Mouse (Mus musculus): ENCODE measurements around the gene Dpyd. TPM values are rescaled to one million over a fixed set of nuclear protein-coding genes. Genes with fewer than 3 reads are reported as not detected.

Gene Dpyd
- polyA plus RNA-seq, 1 experiment from 2014 or later = 18.0 TPM

GRCm38 (mm10) chr3:119128076-119128475 is 566.1 kb downstream of the Dpyd start:
- 74% methylated on average over 1 of the region's 1 CpGs for WGBS
- H3K27me3 ChIP-seq (ENCODE audit: control insufficient read depth, insufficient read depth, low read length) = no peaks in the 10 kb centered on the region

GRCm38 (mm10) chr3:119143034-119143433 is 581.1 kb downstream of the Dpyd start:
- Histone ChIP-seq H3K36me3 (ENCODE audit: control insufficient read depth, insufficient read depth, low read length) (no peaks in the 10 kb centered on the region), H3K9ac (ENCODE audit: low read length) (no peak overlapping the region), H3K27me3 (ENCODE audit: control insufficient read depth, insufficient read depth, low read length) (no peaks in the 10 kb centered on the region), H3K4me1 (ENCODE audit: control insufficient read depth, insufficient read depth, low read length) (no peaks in the 10 kb centered on the region), H3K4me3 (replicated peaks; ENCODE audit: low read length) (no peak overlapping the region), H3K27ac (ENCODE audit: low read length) (no peak overlapping the region), H3K9me3 (replicated peaks; ENCODE audit: control insufficient read depth, low read length) (no peaks in the 10 kb centered on the region), H3K4me2 (ENCODE audit: low read depth, low read length) (no peak overlapping the region)
- ATAC-seq (ENCODE audit: insufficient read depth, low FRiP score) = no peak
- WGBS = 63% methylated on average over 5 of the region's 5 CpGs

More at GRCm38 (mm10) chr3:119128076-119128475, 566.1 kb downstream of the Dpyd start:
- no peak overlapping the region for H3K4me3 ChIP-seq (replicated peaks; ENCODE audit: low read length)
- no peaks in the 10 kb centered on the region for H3K4me1 ChIP-seq (ENCODE audit: control insufficient read depth, insufficient read depth, low read length)
- ATAC-seq (ENCODE audit: insufficient read depth, low FRiP score) = no peak
- no peaks in the 10 kb centered on the region for H3K36me3 ChIP-seq (ENCODE audit: control insufficient read depth, insufficient read depth, low read length)
- no peak overlapping the region for H3K27ac ChIP-seq (ENCODE audit: low read length)
- H3K9me3 ChIP-seq (replicated peaks; ENCODE audit: control insufficient read depth, low read length) = no peaks in the 10 kb centered on the region
- H3K4me2 ChIP-seq (ENCODE audit: low read depth, low read length) = no peak overlapping the region
- no peak overlapping the region for H3K9ac ChIP-seq (ENCODE audit: low read length)

GRCm38 (mm10) chr3:119144788-119145187 is 582.9 kb downstream of the Dpyd start:
- H3K4me3 ChIP-seq (replicated peaks; ENCODE audit: low read length) = no peak overlapping the region
- ATAC-seq (ENCODE audit: insufficient read depth, low FRiP score) = no peak
- no peaks in the 10 kb centered on the region for H3K36me3 ChIP-seq (ENCODE audit: control insufficient read depth, insufficient read depth, low read length)
- H3K9ac ChIP-seq (ENCODE audit: low read length) = no peak overlapping the region
- H3K9me3 ChIP-seq (replicated peaks; ENCODE audit: control insufficient read depth, low read length) = no peaks in the 10 kb centered on the region
- WGBS = 86% methylated on average over 1 of the region's 1 CpGs
- H3K27me3 ChIP-seq (ENCODE audit: control insufficient read depth, insufficient read depth, low read length) = no peaks in the 10 kb centered on the region
- H3K27ac ChIP-seq (ENCODE audit: low read length) = no peak overlapping the region
- H3K4me2 ChIP-seq (ENCODE audit: low read depth, low read length) = no peak overlapping the region
- no peaks in the 10 kb centered on the region for H3K4me1 ChIP-seq (ENCODE audit: control insufficient read depth, insufficient read depth, low read length)

- Histone ChIP-seq H3K4me3 (replicated peaks; ENCODE audit: low read length) (no peak overlapping the region), H3K9me3 (replicated peaks; ENCODE audit: control insufficient read depth, low read length) (no peaks in the 10 kb centered on the region), H3K4me2 (ENCODE audit: low read depth, low read length) (no peak overlapping the region), H3K27ac (ENCODE audit: low read length) (no peak overlapping the region), H3K9ac (ENCODE audit: low read length) (no peak overlapping the region), H3K27me3 (ENCODE audit: control insufficient read depth, insufficient read depth, low read length) (no peaks in the 10 kb centered on the region), H3K4me1 (ENCODE audit: control insufficient read depth, insufficient read depth, low read length) (no peaks in the 10 kb centered on the region), H3K36me3 (ENCODE audit: control insufficient read depth, insufficient read depth, low read length) (no peaks in the 10 kb centered on the region)
- no peak for ATAC-seq (ENCODE audit: insufficient read depth, low FRiP score)
- 53% methylated on average over 17 of the region's 17 CpGs for WGBS
These were observed 592.9 kb downstream of the Dpyd start for GRCm38 (mm10) chr3:119154604-119155444.

GRCm38 (mm10) chr3:119158670-119159069 is 596.7 kb downstream of the Dpyd start:
- Histone ChIP-seq H3K27ac (ENCODE audit: low read length) (no peak overlapping the region), H3K9ac (ENCODE audit: low read length) (no peak overlapping the region), H3K9me3 (replicated peaks; ENCODE audit: control insufficient read depth, low read length) (no peaks in the 10 kb centered on the region), H3K36me3 (ENCODE audit: control insufficient read depth, insufficient read depth, low read length) (no peaks in the 10 kb centered on the region), H3K27me3 (ENCODE audit: control insufficient read depth, insufficient read depth, low read length) (no peaks in the 10 kb centered on the region), H3K4me1 (ENCODE audit: control insufficient read depth, insufficient read depth, low read length) (no peaks in the 10 kb centered on the region), H3K4me2 (ENCODE audit: low read depth, low read length) (no peak overlapping the region), H3K4me3 (replicated peaks; ENCODE audit: low read length) (no peak overlapping the region)
- no peak for ATAC-seq (ENCODE audit: insufficient read depth, low FRiP score)
- WGBS = 81% methylated on average over 4 of the region's 4 CpGs

- Histone ChIP-seq H3K36me3 (ENCODE audit: control insufficient read depth, insufficient read depth, low read length) (no peaks in the 10 kb centered on the region), H3K27me3 (ENCODE audit: control insufficient read depth, insufficient read depth, low read length) (no peaks in the 10 kb centered on the region), H3K4me2 (ENCODE audit: low read depth, low read length) (no peak overlapping the region), H3K9me3 (replicated peaks; ENCODE audit: control insufficient read depth, low read length) (no peaks in the 10 kb centered on the region), H3K4me1 (ENCODE audit: control insufficient read depth, insufficient read depth, low read length) (no peaks in the 10 kb centered on the region), H3K4me3 (replicated peaks; ENCODE audit: low read length) (no peak overlapping the region), H3K9ac (ENCODE audit: low read length) (no peak overlapping the region), H3K27ac (ENCODE audit: low read length) (no peak overlapping the region)
- WGBS = 79% methylated on average over 6 of the region's 6 CpGs
- no peak for ATAC-seq (ENCODE audit: insufficient read depth, low FRiP score)
These were observed 603.8 kb downstream of the Dpyd start for GRCm38 (mm10) chr3:119165691-119166090.

GRCm38 (mm10) chr3:119168166-119168565 is 606.2 kb downstream of the Dpyd start:
- Histone ChIP-seq H3K27ac (ENCODE audit: low read length) (no peak overlapping the region), H3K9ac (ENCODE audit: low read length) (no peak overlapping the region), H3K27me3 (ENCODE audit: control insufficient read depth, insufficient read depth, low read length) (no peaks in the 10 kb centered on the region), H3K4me2 (ENCODE audit: low read depth, low read length) (no peak overlapping the region), H3K9me3 (replicated peaks; ENCODE audit: control insufficient read depth, low read length) (no peaks in the 10 kb centered on the region), H3K4me1 (ENCODE audit: control insufficient read depth, insufficient read depth, low read length) (no peaks in the 10 kb centered on the region), H3K4me3 (replicated peaks; ENCODE audit: low read length) (no peak overlapping the region), H3K36me3 (ENCODE audit: control insufficient read depth, insufficient read depth, low read length) (no peaks in the 10 kb centered on the region)
- ATAC-seq (ENCODE audit: insufficient read depth, low FRiP score) = no peak
- 70% methylated on average over 2 of the region's 2 CpGs for WGBS

- Histone ChIP-seq H3K9ac (ENCODE audit: low read length) (no peak overlapping the region), H3K4me1 (ENCODE audit: control insufficient read depth, insufficient read depth, low read length) (no peaks in the 10 kb centered on the region), H3K9me3 (replicated peaks; ENCODE audit: control insufficient read depth, low read length) (no peaks in the 10 kb centered on the region), H3K4me3 (replicated peaks; ENCODE audit: low read length) (no peak overlapping the region), H3K4me2 (ENCODE audit: low read depth, low read length) (no peak overlapping the region), H3K27ac (ENCODE audit: low read length) (no peak overlapping the region), H3K36me3 (ENCODE audit: control insufficient read depth, insufficient read depth, low read length) (no peaks in the 10 kb centered on the region), H3K27me3 (ENCODE audit: control insufficient read depth, insufficient read depth, low read length) (no peaks in the 10 kb centered on the region)
- WGBS = 22% methylated on average over 1 of the region's 1 CpGs
- ATAC-seq (ENCODE audit: insufficient read depth, low FRiP score) = no peak
These were observed 606.7 kb downstream of the Dpyd start for GRCm38 (mm10) chr3:119168661-119169060.

GRCm38 (mm10) chr3:119183261-119183660 is 621.3 kb downstream of the Dpyd start:
- no peak overlapping the region for H3K9ac ChIP-seq (ENCODE audit: low read length)
- ATAC-seq (ENCODE audit: insufficient read depth, low FRiP score) = no peak
- no peaks in the 10 kb centered on the region for H3K27me3 ChIP-seq (ENCODE audit: control insufficient read depth, insufficient read depth, low read length)
- H3K4me1 ChIP-seq (ENCODE audit: control insufficient read depth, insufficient read depth, low read length) = no peaks in the 10 kb centered on the region
- H3K4me2 ChIP-seq (ENCODE audit: low read depth, low read length) = no peak overlapping the region
- no peaks in the 10 kb centered on the region for H3K9me3 ChIP-seq (replicated peaks; ENCODE audit: control insufficient read depth, low read length)
- no peaks in the 10 kb centered on the region for H3K36me3 ChIP-seq (ENCODE audit: control insufficient read depth, insufficient read depth, low read length)
- H3K27ac ChIP-seq (ENCODE audit: low read length) = no peak overlapping the region
- no peak overlapping the region for H3K4me3 ChIP-seq (replicated peaks; ENCODE audit: low read length)
- WGBS = 89% methylated on average over 3 of the region's 3 CpGs
